Mouse (Mus musculus): Measurements from ENCODE around the gene Ttc34.

DNA sequence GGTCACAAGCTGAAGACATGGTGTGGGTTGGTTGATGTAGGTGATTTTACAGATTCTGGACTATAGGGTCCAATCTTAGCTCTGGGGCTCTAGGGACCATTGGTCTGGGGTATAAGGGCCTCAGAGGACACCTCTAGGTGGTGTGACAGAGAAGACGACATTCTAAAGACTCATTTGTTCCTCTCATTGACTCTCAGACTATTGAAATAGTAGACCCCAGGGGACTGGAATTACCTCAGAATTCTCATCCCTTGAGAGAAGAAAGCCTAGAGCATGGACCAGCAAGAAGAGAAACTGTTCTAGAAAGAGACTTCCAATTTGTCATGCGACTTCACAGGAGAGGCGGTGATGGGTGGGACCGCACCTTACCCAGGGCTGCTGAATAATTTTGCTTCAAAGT lies 77.0 kb downstream of the Ttc34 start:
- no peak for TF ChIP-seq CTCF (conservative IDR thresholded peaks at IDR 0.05; ENCODE audit: low read length)
- no peak for TF ChIP-seq POU5F1 (IDR thresholded peaks at IDR 0.05; ENCODE audit: borderline replicate concordance, low read length)
- TF ChIP-seq NANOG (IDR thresholded peaks at IDR 0.05; ENCODE audit: borderline replicate concordance, low read length) = no peak
